Mouse (Mus musculus) cerebellum, postnatal 14 days (tissue): ENCODE results near the gene Serpina10.
"Not testable (repeated sequence)": the region's sequence is repeated elsewhere in the genome, so short reads cannot be mapped to it uniquely, and the experiment has no call there.

Source experiments
- DNase-seq, 2 experiments: peaks; one replicate each; pipeline ENCODE4 v3.0.0; 2021; ENCODE audit warnings: mixed read lengths in 2 of 2

The Serpina10 gene

DNA sequence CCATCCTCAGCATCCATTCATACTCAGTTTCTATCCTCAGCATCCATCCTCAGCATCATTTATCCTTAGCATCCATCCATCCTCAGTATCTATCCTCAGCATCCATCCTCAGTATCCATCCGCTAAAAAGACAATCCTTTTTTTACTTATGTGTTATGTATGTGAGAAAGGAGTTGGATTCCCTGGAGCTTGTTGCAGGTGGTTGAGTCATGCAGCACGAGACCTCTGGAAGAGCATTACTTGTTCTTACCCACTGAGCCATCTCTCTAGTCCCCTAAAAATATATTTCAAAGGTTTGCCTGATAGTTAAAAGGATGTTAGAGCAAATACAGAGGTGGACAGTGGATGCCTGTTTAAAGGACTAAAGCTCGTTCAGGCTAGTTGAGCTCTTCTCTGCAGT is 29.4 kb downstream of the Serpina10 start:
- no peak for DNase-seq

DNA sequence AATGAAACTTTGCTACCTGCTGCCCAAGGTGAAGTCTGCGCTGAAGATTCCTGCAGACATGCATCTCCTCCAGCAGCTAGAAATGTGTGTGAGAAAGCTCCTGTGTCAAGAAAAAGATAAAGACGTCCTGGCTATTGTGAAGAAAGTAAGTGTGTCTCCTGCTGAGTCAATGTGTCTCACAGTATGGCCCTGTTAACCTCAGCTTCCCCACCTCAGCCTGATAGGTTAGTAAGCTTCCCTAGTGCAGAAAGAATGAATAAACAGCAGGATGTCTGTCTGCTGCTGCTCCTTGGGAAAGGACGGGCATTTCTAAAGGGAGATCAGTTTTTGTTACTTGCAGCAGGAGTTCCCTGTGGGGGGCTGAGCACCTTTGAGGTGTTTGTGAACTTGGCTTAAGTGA is 30.9 kb downstream of the Serpina10 start:
- no peak for DNase-seq

DNA sequence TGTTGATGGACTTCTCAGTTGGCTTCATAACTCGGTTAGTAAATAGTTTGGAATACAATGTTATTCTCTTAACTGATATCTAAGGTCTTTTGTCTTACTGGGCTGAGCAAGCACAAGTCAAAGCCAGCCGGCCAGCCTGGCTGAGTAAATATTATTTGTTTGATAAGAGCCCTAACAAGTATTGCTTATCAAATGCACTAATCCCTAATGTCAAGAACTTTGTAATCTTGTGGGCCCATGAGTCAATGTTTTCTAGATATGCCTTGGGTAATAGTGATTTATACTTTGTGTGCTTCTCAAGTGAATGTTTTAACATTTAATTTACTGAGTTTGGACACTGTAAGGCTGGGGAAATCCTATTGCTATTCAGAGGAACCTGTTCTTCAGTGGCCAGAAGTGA is 32.8 kb downstream of the Serpina10 start:
- DNase-seq: no peak

DNA sequence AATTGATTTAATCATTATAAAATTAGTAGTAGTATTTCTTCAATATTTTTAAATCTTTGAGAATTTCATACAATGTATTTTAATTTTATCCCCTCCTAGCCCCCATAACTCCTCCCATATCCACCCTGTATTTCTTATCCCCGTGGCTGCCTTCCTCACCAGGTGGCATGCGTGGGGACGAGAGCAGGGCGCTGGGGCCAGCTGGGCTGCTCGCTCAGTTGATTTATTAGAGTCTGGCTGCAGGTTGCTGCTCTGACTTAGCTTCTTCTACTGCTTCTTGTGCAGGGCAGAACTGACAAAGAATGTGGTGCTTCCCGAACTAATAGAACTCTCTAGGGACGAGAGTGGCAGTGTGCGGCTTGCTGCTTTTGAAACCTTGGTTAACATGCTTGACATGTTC is 47.5 kb downstream of the Serpina10 start:
- DNase-seq: peak; percentile 41 to 51

DNA sequence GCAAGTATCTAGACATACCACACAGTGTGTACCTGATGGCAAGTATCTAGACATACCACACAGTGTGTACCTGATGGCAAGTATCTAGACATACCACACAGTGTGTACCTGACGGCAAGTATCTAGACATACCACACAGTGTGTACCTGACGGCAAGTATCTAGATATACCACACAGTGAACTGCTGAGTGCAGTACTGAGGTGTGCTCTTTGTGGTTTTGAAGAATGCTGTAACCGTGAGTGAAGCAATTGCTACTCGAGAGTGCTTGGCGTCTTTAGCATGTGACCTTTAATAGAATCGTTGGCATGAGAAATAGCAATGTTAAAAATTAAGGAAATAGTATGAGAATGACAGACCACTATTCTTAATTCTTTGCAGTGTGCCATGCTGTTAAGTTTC is 53.1 kb downstream of the Serpina10 start:
- not testable (repeated sequence) for DNase-seq

DNA sequence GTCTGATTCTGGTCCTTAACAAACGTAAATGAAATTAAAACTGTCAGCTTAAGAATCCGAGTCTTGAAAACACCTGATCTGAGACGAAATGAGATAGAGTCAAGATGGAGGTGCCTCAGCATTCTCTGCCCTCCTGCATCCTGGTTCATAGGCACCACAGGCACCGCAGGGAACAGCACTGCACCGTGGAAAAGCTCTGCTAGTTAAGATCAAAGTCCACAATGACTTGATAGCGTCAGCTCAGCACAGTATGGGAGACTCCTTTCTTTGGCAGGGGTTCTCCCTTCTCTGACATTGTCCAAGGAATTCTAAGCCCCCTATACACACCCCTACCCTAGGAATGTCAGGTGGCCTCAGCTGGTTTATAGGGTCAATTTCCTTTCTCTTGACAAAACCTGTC is 61.6 kb downstream of the Serpina10 start:
- DNase-seq: no peak

DNA sequence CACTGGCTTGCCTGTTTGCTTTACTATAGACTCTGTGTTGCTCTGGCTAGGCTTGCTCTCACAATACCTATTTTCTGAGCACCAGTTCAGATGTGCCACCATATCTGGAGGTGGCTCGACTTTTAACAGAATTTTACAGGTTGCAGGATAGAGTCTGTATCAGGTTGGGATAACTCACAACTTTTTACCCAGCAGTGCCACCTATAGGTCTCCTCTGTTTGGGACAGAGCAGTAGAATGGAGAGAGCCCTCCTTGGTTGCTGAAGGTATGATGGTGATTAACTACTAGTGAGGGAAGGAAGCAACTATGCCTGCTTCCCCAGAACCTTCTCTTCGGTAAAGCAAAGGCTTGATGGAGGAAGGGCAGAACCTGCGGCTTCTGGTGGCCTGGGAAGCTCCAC is 64.1 kb downstream of the Serpina10 start:
- DNase-seq: peak; percentile 9 to 12

DNA sequence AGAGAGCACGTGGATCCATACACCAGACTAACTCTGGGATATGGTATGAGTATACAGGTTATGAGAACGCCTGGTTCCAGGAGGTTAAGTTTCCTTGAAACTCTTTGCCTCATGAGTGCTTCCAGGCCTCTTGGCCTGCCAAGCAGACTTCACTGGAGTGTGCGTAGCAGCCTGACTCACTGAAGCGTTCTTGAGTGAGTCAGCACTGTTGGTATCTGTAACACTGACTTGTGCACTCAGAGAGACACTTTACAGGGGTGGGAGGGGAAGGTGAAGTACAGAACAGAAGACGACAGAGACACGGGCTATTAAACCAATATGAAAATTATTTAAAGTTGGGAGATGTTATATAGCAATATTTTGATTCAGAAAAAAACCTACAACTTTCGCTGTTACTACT is 66.1 kb downstream of the Serpina10 start:
- no peak for DNase-seq
